Mouse (Mus musculus) embryonic fibroblast, embryonic 13.5 days (primary cell): ENCODE data around the gene Olfr812.

Experiments used
- CTCF ChIP-seq: IDR thresholded peaks from 2 replicates; pipeline ENCODE4 v1.5.1; 2011; ENCODE audit warnings: mild to moderate bottlenecking, control low read depth, low read length, moderate library complexity, borderline replicate concordance; ENCODE audit not compliant: insufficient read depth
- POLR2A ChIP-seq: IDR thresholded peaks from 2 replicates; pipeline ENCODE4 v1.6.1; 2011; ENCODE audit warnings: low read depth, mild to moderate bottlenecking, control low read depth, low read length, moderate library complexity

DNA sequence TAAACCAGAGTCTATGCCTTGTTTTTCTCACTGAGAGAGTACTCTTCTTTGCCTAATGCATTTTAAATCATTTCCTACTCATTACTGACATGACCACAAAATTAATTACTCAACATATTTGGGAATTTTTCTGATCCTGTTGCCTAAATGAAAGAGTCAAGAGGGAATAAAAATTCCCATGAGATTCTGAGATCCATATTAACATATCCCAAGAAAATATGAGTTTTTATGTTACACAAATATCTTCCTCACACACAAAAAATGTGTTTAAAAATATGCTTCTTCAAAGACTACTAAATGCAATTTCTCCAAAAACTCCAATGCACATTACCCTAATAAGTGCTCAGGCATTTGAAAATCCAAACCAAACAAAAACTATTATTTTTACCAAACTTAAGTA, 51.1 kb downstream of the Olfr812 start, which contains the start of gene Olfr810:
- no peak for TF ChIP-seq CTCF
- TF ChIP-seq POLR2A, result no peak
